Mouse (Mus musculus) ES-E14 (cell line): ENCODE measurements around the gene Bnc2. TPM values are rescaled to one million over a fixed set of nuclear protein-coding genes. Genes with fewer than 3 reads are reported as not detected.

Experiments
- DNase-seq: peaks from one replicate; pipeline ENCODE4 v3.0.0-alpha.2; 2013; ENCODE audit warnings: low read depth, low spot score
- H3K27ac ChIP-seq: 2 replicates; pipeline ENCODE4 v1.5.1; 2012; ENCODE audit warnings: low read depth, mild to moderate bottlenecking, low read length, moderate library complexity, mixed read lengths; ENCODE audit not compliant: poor library complexity, insufficient read depth, severe bottlenecking
- H3K36me3 ChIP-seq: 2 replicates; pipeline ENCODE4 v1.6.1; 2012; ENCODE audit warnings: mild to moderate bottlenecking, low read length, moderate library complexity, mixed read lengths; ENCODE audit not compliant: control insufficient read depth, poor library complexity, insufficient read depth, severe bottlenecking
- H3K4me1 ChIP-seq, 2 experiments: fragments of 150-350 bp in 1 of 2; sonication (generic) in 1 of 2; 2 replicates each; pipeline ENCODE4 v1.6.1; 2012; ENCODE audit warnings: low read length in 2 of 2, mild to moderate bottlenecking in 1 of 2, mixed read lengths in 1 of 2; ENCODE audit not compliant: control insufficient read depth in 2 of 2, insufficient read depth in 2 of 2, poor library complexity in 1 of 2
- H3K4me3 ChIP-seq, 2 experiments: fragments of 150-350 bp in 1 of 2; sonication (generic) in 1 of 2; 2 replicates each; pipeline ENCODE4 v1.5.1; 2012; ENCODE audit warnings: low read length in 2 of 2, low read depth in 1 of 2, mild to moderate bottlenecking in 1 of 2, mixed read lengths in 1 of 2; ENCODE audit not compliant: insufficient read depth in 1 of 2, poor library complexity in 1 of 2, severe bottlenecking in 1 of 2
- H3K9ac ChIP-seq: 2 replicates; pipeline ENCODE4 v1.6.1; 2012; ENCODE audit warnings: low read depth, mild to moderate bottlenecking, low read length, mixed read lengths; ENCODE audit not compliant: poor library complexity, insufficient read depth, severe bottlenecking
- H3K9me3 ChIP-seq: fragments of 150-350 bp; sonication (generic); 2 replicates; pipeline ENCODE4 v1.6.1; 2012; ENCODE audit warnings: low read depth, mild to moderate bottlenecking, low read length; ENCODE audit not compliant: control insufficient read depth, insufficient read depth
- CHD2 ChIP-seq: IDR thresholded peaks from 2 replicates; pipeline ENCODE4 v1.6.1; 2014; ENCODE audit warnings: mild to moderate bottlenecking, low read depth, low read length, inconsistent platforms
- HCFC1 ChIP-seq: IDR thresholded peaks from 2 replicates; pipeline ENCODE4 v1.6.1; 2012; ENCODE audit warnings: low read length, inconsistent platforms, borderline replicate concordance; ENCODE audit not compliant: insufficient read depth
- MAFK ChIP-seq: IDR thresholded peaks from 2 replicates; pipeline ENCODE4 v1.6.1; 2014; ENCODE audit warnings: mild to moderate bottlenecking, low read depth, low read length, inconsistent platforms; ENCODE audit not compliant: insufficient read depth
- ZC3H11A ChIP-seq: IDR thresholded peaks from 2 replicates; pipeline ENCODE4 v1.6.1; 2012; ENCODE audit warnings: low read depth, mild to moderate bottlenecking, inconsistent platforms, low read length, borderline replicate concordance
- ZNF384 ChIP-seq: IDR thresholded peaks from 2 replicates; pipeline ENCODE4 v1.6.1; 2012; ENCODE audit warnings: low read depth, low read length, inconsistent platforms
- in situ Hi-C, 2 experiments: fragments of 600-800 bp; cut with MboI; formaldehyde crosslinking; loops; one replicate each; pipeline ENCODE4 v1.15.1; 2025; ENCODE audit warnings: low sequenced_read_pairs in 2 of 2, inconsistent platforms in 1 of 2; ENCODE audit not compliant: unreplicated experiment in 2 of 2
- total RNA-seq: library from RNA; depleted of rRNA; stranded (reverse); fragments of 300-350 nt; gene quantifications from 2 replicates; pipeline ENCODE4 v1.2.3, GENCODE M21; 2012

Bnc2 gene
- total RNA-seq, 1 experiment, result 15.1 TPM

GRCm38 (mm10) chr4:84469400-84469799 is 205.7 kb downstream of the Bnc2 start:
- DNase-seq, result no peak
- no peaks in the 10 kb centered on the region for H3K36me3 ChIP-seq
- no peak overlapping the region for H3K27ac ChIP-seq
- H3K9ac ChIP-seq, result no peak overlapping the region
- TF ChIP-seq ZC3H11A (no peak), MAFK (peak; percentile 74)
- in situ Hi-C loops, result no loop called here
- H3K4me3 ChIP-seq, result no peak overlapping the region
- H3K9me3 ChIP-seq, result no peaks in the 10 kb centered on the region
- H3K4me1 ChIP-seq, result no peaks in the 10 kb centered on the region

GRCm38 (mm10) chr4:84467722-84468121 is 207.4 kb downstream of the Bnc2 start:
- DNase-seq, result no peak
- in situ Hi-C loops, result no loop called here
- H3K9me3 ChIP-seq, result no peaks in the 10 kb centered on the region
- no peak overlapping the region for H3K9ac ChIP-seq
- no peak overlapping the region for H3K27ac ChIP-seq
- H3K4me1 ChIP-seq, result no peaks in the 10 kb centered on the region
- no peak for TF ChIP-seq ZNF384
- TF ChIP-seq CHD2, result no peak
- TF ChIP-seq MAFK, result no peak
- no peak for TF ChIP-seq ZC3H11A
- no peak for TF ChIP-seq HCFC1
- H3K4me3 ChIP-seq, result no peak overlapping the region
- H3K36me3 ChIP-seq, result no peaks in the 10 kb centered on the region

- in situ Hi-C loops, result no loop called here
- H3K36me3 ChIP-seq, result no peaks in the 10 kb centered on the region
- TF ChIP-seq HCFC1, result no peak
- TF ChIP-seq MAFK, result no peak
- TF ChIP-seq CHD2, result no peak
- TF ChIP-seq ZC3H11A, result no peak
- TF ChIP-seq ZNF384, result no peak
These were observed 216.9 kb downstream of the Bnc2 start for GRCm38 (mm10) chr4:84458218-84458560.

GRCm38 (mm10) chr4:84457512-84458217 is 217.4 kb downstream of the Bnc2 start:
- DNase-seq, result no peak
- in situ Hi-C loops, result no loop called here
- no peak overlapping the region for H3K4me3 ChIP-seq

More at GRCm38 (mm10) chr4:84458218-84458560, 216.9 kb downstream of the Bnc2 start:
- Histone ChIP-seq H3K4me1 (peaks cover 0 to 4% of the 10 kb centered on the region in 2 experiments; a peak in 1 of 4 replicates), H3K27ac (no peak overlapping the region), H3K4me3 (no peak overlapping the region), H3K9me3 (no peaks in the 10 kb centered on the region), H3K9ac (no peak overlapping the region)
- no peak for DNase-seq

More at GRCm38 (mm10) chr4:84457512-84458217, 217.4 kb downstream of the Bnc2 start:
- Histone ChIP-seq H3K36me3 (no peaks in the 10 kb centered on the region), H3K9ac (no peak overlapping the region), H3K27ac (no peak overlapping the region), H3K9me3 (no peaks in the 10 kb centered on the region), H3K4me1 (peaks cover 0 to 4% of the 10 kb centered on the region in 2 experiments; a peak in 1 of 4 replicates)
- no peak for TF ChIP-seq MAFK
- no peak for TF ChIP-seq CHD2
- no peak for TF ChIP-seq ZNF384
- TF ChIP-seq HCFC1, result no peak
- no peak for TF ChIP-seq ZC3H11A
